Mouse (Mus musculus) right cerebral cortex, postnatal 36 days (tissue): ENCODE results near the gene Olfr843.

Experiments used
- DNase-seq, 2 experiments: peaks; one replicate each; pipeline ENCODE4 v3.0.0; 2022; ENCODE audit warnings: low spot score in 2 of 2, mixed read lengths in 1 of 2

The Olfr843 gene

GRCm38 (mm10) chr9:19251887-19252286, at the start of gene Olfr843:
Gene Olfr843 (minus strand): TSS chr9:19251987.
- no peak for DNase-seq
